Mouse (Mus musculus): Measurements from ENCODE around the gene App. TPM values are rescaled to one million over a fixed set of nuclear protein-coding genes. Genes with fewer than 3 reads are reported as not detected.

The App gene
- total RNA-seq, 2 experiments from 2014 or later = 290 to 292 TPM

GRCm38 (mm10) chr16:84973446-84974175 is 200.0 kb downstream of the App start:
- DNase-seq = no peak

- DNase-seq = no peak
Measured at GRCm38 (mm10) chr16:84971535-84972330, 201.8 kb downstream of the App start.

- DNase-seq = no peak
Measured at GRCm38 (mm10) chr16:84969026-84969425, 204.5 kb downstream of the App start.

GRCm38 (mm10) chr16:84966983-84967382 is 206.6 kb downstream of the App start:
- DNase-seq = no peak

GRCm38 (mm10) chr16:84966096-84966495 is 207.5 kb downstream of the App start:
- DNase-seq = no peak

- DNase-seq = no peak
Measured at GRCm38 (mm10) chr16:84963960-84964359, 209.6 kb downstream of the App start.

GRCm38 (mm10) chr16:84963527-84963926 is 210.0 kb downstream of the App start:
- DNase-seq = no peak

- DNase-seq = no peak
Measured at GRCm38 (mm10) chr16:84957253-84957652, 216.3 kb downstream of the App start.

- no peak for DNase-seq
Measured at GRCm38 (mm10) chr16:84956690-84957089, 216.9 kb downstream of the App start.

- no peak for DNase-seq
Measured at GRCm38 (mm10) chr16:84955840-84956239, 217.7 kb downstream of the App start.

- DNase-seq = peak; percentile 91
Measured at GRCm38 (mm10) chr16:84955204-84955839, 218.2 kb downstream of the App start.

GRCm38 (mm10) chr16:84931024-84931423 is 242.5 kb downstream of the App start:
- no peak for DNase-seq

GRCm38 (mm10) chr16:84927827-84928226 is 245.7 kb downstream of the App start:
- DNase-seq = no peak

GRCm38 (mm10) chr16:84919649-84920308 is 253.8 kb downstream of the App start:
- DNase-seq = no peak

- DNase-seq = no peak
Measured at GRCm38 (mm10) chr16:84919087-84919486, 254.5 kb downstream of the App start.

GRCm38 (mm10) chr16:84916772-84917171 is 256.8 kb downstream of the App start:
- DNase-seq = no peak

- no peak for DNase-seq
Measured at GRCm38 (mm10) chr16:84911477-84912165, 261.9 kb downstream of the App start.

- DNase-seq = no peak
Measured at GRCm38 (mm10) chr16:84902995-84903394, 270.6 kb downstream of the App start.

Measured in adrenal gland, postnatal 10 days (tissue).